Mouse (Mus musculus) liver, adult 2 months (tissue): Measurements from ENCODE around the gene Wipf2.

Source experiments
- CTCF ChIP-seq: fragments of 200-500 bp; IDR thresholded peaks from 2 replicates; pipeline ENCODE4 v1.5.1; 2011; ENCODE audit warnings: low read depth, low read length, control low read depth
- POLR2A ChIP-seq: fragments of 200-500 bp; IDR thresholded peaks from 2 replicates; pipeline ENCODE4 v1.6.1; 2011; ENCODE audit warnings: low read length, control low read depth; ENCODE audit not compliant: insufficient read depth; ENCODE audit errors: extremely low read depth

DNA sequence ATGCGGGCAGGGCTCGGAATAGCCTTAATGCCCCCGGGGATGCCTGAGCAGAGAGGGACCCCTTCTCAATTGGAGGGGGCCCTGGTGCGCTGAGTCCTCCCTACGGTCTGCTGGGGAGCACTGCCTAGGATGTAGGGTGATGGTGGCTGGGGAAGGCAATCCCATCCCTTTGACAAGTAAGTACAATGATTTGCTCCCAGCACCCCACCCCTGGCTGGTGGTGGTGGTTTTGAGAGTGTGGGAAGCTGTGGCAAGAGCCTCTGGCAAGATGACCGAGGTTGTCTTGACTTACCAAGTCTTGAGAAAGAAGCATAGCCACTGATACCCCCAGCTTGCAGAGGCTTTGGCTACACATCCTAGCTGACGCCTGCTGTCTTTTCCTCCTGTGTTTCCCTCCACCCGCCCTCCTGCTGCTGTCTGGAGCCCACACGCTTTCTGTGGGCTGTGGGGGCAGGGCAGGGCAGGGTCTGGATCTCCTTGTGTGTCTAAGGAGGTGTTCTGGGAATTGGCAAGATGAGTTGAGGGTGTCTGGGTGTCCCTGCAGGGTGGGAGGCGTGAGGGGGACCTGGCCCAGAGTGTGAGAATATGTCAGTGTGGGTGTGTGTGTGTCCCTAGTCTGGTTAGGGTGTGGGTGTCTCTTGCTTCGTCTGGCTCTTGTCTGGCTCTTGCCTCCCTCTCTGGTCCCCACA is 76.7 kb downstream of the Wipf2 start:
- TF ChIP-seq POLR2A, result no peak
- TF ChIP-seq CTCF, result no peak
